Mouse (Mus musculus) liver, embryonic 14.5 days (tissue): Measurements from ENCODE around the gene Skint1.

Experiments used
- CTCF ChIP-seq: IDR thresholded peaks from 2 replicates; pipeline ENCODE4 v1.5.1; 2016; ENCODE audit warnings: antibody characterized with exemption, low read depth, control low read depth
- EP300 ChIP-seq: IDR thresholded peaks from 2 replicates; pipeline ENCODE4 v1.6.1; 2016; ENCODE audit warnings: antibody characterized with exemption, low read depth

DNA sequence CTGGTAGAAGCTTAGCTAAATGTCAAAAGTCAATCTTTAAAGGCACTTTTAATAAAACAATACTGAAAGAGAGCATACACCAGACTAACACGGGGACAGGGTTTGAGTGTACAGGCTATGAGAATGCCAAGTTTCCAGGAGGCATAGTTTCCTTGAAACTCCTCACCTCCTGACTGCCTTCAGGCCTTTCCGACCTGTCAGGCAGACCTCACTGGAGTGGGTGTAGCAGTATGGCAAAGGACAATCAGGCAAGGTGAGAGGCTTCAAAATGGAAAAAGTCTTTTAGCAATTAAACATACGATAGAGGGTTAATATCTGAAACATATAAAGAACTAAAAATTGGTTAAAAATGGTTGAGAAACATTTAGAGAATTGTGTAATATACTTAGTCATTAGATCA is 42.4 kb upstream of the Skint1 start:
- no peak for TF ChIP-seq CTCF
- TF ChIP-seq EP300, result no peak
